Mouse (Mus musculus) embryonic facial prominence, embryonic 11.5 days (tissue): ENCODE measurements around the gene Cand2. TPM values are rescaled to one million over a fixed set of nuclear protein-coding genes. Genes with fewer than 3 reads are reported as not detected.

Experiments
- ATAC-seq: fragments of 200-750 bp; cut with Nextera tagmentation; replicated peaks from 2 replicates; pipeline ENCODE4 v1.8.0; 2017; ENCODE audit warnings: low read depth; ENCODE audit not compliant: insufficient number of reproducible peaks, low FRiP score, low TSS enrichment
- DNase-seq: peaks from one replicate; pipeline ENCODE4 v3.0.0-alpha.2; 2015; ENCODE audit warnings: low spot score
- H3K27ac ChIP-seq: fragments of 300-500 bp; sonication (generic); replicated peaks from 2 replicates; pipeline ENCODE4 v1.5.1; 2014; ENCODE audit warnings: mild to moderate bottlenecking, low read depth, low read length, control low read depth
- H3K27me3 ChIP-seq: fragments of 300-500 bp; sonication (generic); 2 replicates; pipeline ENCODE4 v1.6.1; 2014; ENCODE audit warnings: mild to moderate bottlenecking, low read length, moderate library complexity, mixed read lengths; ENCODE audit not compliant: control insufficient read depth, insufficient read depth
- H3K36me3 ChIP-seq: fragments of 300-500 bp; sonication (generic); replicated peaks from 2 replicates; pipeline ENCODE4 v1.6.1; 2014; ENCODE audit warnings: low read depth, mild to moderate bottlenecking, low read length, moderate library complexity, mixed read lengths; ENCODE audit not compliant: control insufficient read depth, insufficient read depth
- H3K4me1 ChIP-seq: fragments of 300-500 bp; sonication (generic); 2 replicates; pipeline ENCODE4 v1.6.1; 2014; ENCODE audit warnings: low read length, mixed read lengths; ENCODE audit not compliant: control insufficient read depth, insufficient read depth
- H3K4me2 ChIP-seq: fragments of 300-500 bp; sonication (generic); 2 replicates; pipeline ENCODE4 v1.6.1; 2014; ENCODE audit warnings: low read depth, mild to moderate bottlenecking, control low read depth, low read length, moderate library complexity
- H3K4me3 ChIP-seq: fragments of 300-500 bp; sonication (generic); 2 replicates; pipeline ENCODE4 v1.5.1; 2014; ENCODE audit warnings: low read depth, low read length, control low read depth
- H3K9ac ChIP-seq: fragments of 300-500 bp; sonication (generic); replicated peaks from 2 replicates; pipeline ENCODE4 v1.6.1; 2014; ENCODE audit warnings: mild to moderate bottlenecking, control low read depth, low read length
- H3K9me3 ChIP-seq: fragments of 300-500 bp; sonication (generic); replicated peaks from 2 replicates; pipeline ENCODE4 v1.6.1; 2016; ENCODE audit warnings: mild to moderate bottlenecking, low read length, inconsistent platforms, mixed read lengths; ENCODE audit not compliant: control insufficient read depth
- WGBS: fragments of 180-500 bp; shearing (Covaris S2); extraction: QIAGEN DNeasy Blood & Tissue Kit; methylation state at CpG from one replicate; pipeline ENCODE4 v1.1.7; 2014; 5-methylcytosine and 5-hydroxymethylcytosine counted together
- polyA plus RNA-seq: library from polyadenylated mRNA; unstranded; fragments of >200 nt; fragmentation: Nextera tagmentation; extraction: Ambion mirVana; gene quantifications from 2 replicates; pipeline ENCODE4 v1.2.1, GENCODE M21; 2014

The Cand2 gene
- polyA plus RNA-seq, 1 experiment from 2014 or later, result 36.2 TPM

GRCm38 (mm10) chr6:115746326-115746725 lies 28.0 kb upstream of the Cand2 start:
- H3K4me3 ChIP-seq, result no peak overlapping the region
- no peaks in the 10 kb centered on the region for H3K27me3 ChIP-seq
- H3K27ac ChIP-seq, result no peak overlapping the region
- ATAC-seq (no peak), DNase-seq (no peak)
- 50% methylated on average over 1 of the region's 1 CpGs for WGBS
- H3K9me3 ChIP-seq, result no peaks in the 10 kb centered on the region
- H3K36me3 ChIP-seq, result no peaks in the 10 kb centered on the region
- no peaks in the 10 kb centered on the region for H3K4me1 ChIP-seq
- no peak overlapping the region for H3K9ac ChIP-seq
- H3K4me2 ChIP-seq, result no peak overlapping the region

- H3K9ac ChIP-seq, result no peak overlapping the region
- H3K9me3 ChIP-seq, result no peaks in the 10 kb centered on the region
- H3K4me1 ChIP-seq, result no peaks in the 10 kb centered on the region
- no peak overlapping the region for H3K4me3 ChIP-seq
- H3K27me3 ChIP-seq, result no peaks in the 10 kb centered on the region
- DNase-seq (no peak), ATAC-seq (no peak)
- H3K4me2 ChIP-seq, result no peak overlapping the region
- no peaks in the 10 kb centered on the region for H3K36me3 ChIP-seq
- WGBS, result 85% methylated on average over 7 of the region's 7 CpGs
- H3K27ac ChIP-seq, result no peak overlapping the region
Measured at GRCm38 (mm10) chr6:115755536-115755935, 18.8 kb upstream of the Cand2 start.

- H3K9ac ChIP-seq, result no peak overlapping the region
- H3K27ac ChIP-seq, result no peak overlapping the region
- 62% methylated on average over 9 of the region's 9 CpGs for WGBS
Measured at GRCm38 (mm10) chr6:115758981-115759435, 15.3 kb upstream of the Cand2 start.

GRCm38 (mm10) chr6:115759461-115759860 lies 14.9 kb upstream of the Cand2 start:
- Histone ChIP-seq H3K36me3 (no peaks in the 10 kb centered on the region), H3K4me1 (peaks cover 7% of the 10 kb centered on the region), H3K27ac (no peak overlapping the region), H3K4me2 (no peak overlapping the region), H3K9ac (no peak overlapping the region), H3K27me3 (no peaks in the 10 kb centered on the region), H3K4me3 (no peak overlapping the region), H3K9me3 (no peaks in the 10 kb centered on the region)
- DNase-seq, result no peak
- no peak for ATAC-seq
- 59% methylated on average over 5 of the region's 5 CpGs for WGBS

More at GRCm38 (mm10) chr6:115758981-115759435, 15.3 kb upstream of the Cand2 start:
- Histone ChIP-seq H3K4me2 (no peak overlapping the region), H3K9me3 (no peaks in the 10 kb centered on the region), H3K36me3 (no peaks in the 10 kb centered on the region), H3K27me3 (no peaks in the 10 kb centered on the region), H3K4me1 (peaks cover 7% of the 10 kb centered on the region), H3K4me3 (no peak overlapping the region)
- no peak for DNase-seq
- no peak for ATAC-seq

GRCm38 (mm10) chr6:115760137-115760536 lies 14.2 kb upstream of the Cand2 start:
- ATAC-seq (no peak), DNase-seq (no peak)
- Histone ChIP-seq H3K4me2 (no peak overlapping the region), H3K9me3 (no peaks in the 10 kb centered on the region), H3K9ac (no peak overlapping the region), H3K4me1 (peaks cover 7% of the 10 kb centered on the region), H3K36me3 (no peaks in the 10 kb centered on the region), H3K27me3 (no peaks in the 10 kb centered on the region), H3K27ac (no peak overlapping the region), H3K4me3 (no peak overlapping the region)
- WGBS, result 93% methylated on average over 4 of the region's 4 CpGs

- 68% methylated on average over 4 of the region's 4 CpGs for WGBS
- H3K4me1 ChIP-seq, result peaks cover 7% of the 10 kb centered on the region
- H3K4me2 ChIP-seq, result no peak overlapping the region
- H3K27ac ChIP-seq, result no peak overlapping the region
- ATAC-seq (no peak), DNase-seq (no peak)
- no peak overlapping the region for H3K9ac ChIP-seq
- no peaks in the 10 kb centered on the region for H3K9me3 ChIP-seq
- no peaks in the 10 kb centered on the region for H3K27me3 ChIP-seq
- no peaks in the 10 kb centered on the region for H3K36me3 ChIP-seq
- no peak overlapping the region for H3K4me3 ChIP-seq
Measured at GRCm38 (mm10) chr6:115760982-115761381, 13.4 kb upstream of the Cand2 start.

GRCm38 (mm10) chr6:115761995-115762756 lies 12.2 kb upstream of the Cand2 start, which contains the start of gene Tmem40:
Gene Tmem40 (minus strand): TSS chr6:115762410.
- Histone ChIP-seq H3K27me3 (no peaks in the 10 kb centered on the region), H3K4me1 (peaks cover 7% of the 10 kb centered on the region), H3K27ac (peak within 1 kb of the TSS; percentile 25; the same call in 1 of the 2 replicates), H3K9me3 (no peaks in the 10 kb centered on the region), H3K36me3 (no peaks in the 10 kb centered on the region), H3K4me2 (no peak within 1 kb of the TSS), H3K9ac (no peak within 1 kb of the TSS), H3K4me3 (no peak within 1 kb of the TSS)
- no peak; the same call in 1 of the 2 replicates for ATAC-seq
- DNase-seq, result peak; percentile 67
- WGBS, result 4% methylated on average over 9 of the region's 9 CpGs

GRCm38 (mm10) chr6:115764179-115764578 lies 10.2 kb upstream of the Cand2 start:
- ATAC-seq (peak; percentile 92), DNase-seq (peak; percentile 92)
- H3K9me3 ChIP-seq, result no peaks in the 10 kb centered on the region
- WGBS, result 8% methylated on average over 7 of the region's 7 CpGs
- H3K4me2 ChIP-seq, result no peak overlapping the region
- no peaks in the 10 kb centered on the region for H3K36me3 ChIP-seq
- H3K4me1 ChIP-seq, result peaks cover 7% of the 10 kb centered on the region
- no peaks in the 10 kb centered on the region for H3K27me3 ChIP-seq
- peak overlapping the region; percentile 52 for H3K27ac ChIP-seq
- peak overlapping the region; percentile 1; the same call in 1 of the 2 replicates for H3K9ac ChIP-seq
- no peak overlapping the region for H3K4me3 ChIP-seq
